Mouse (Mus musculus) CH12F3 (cell line): ENCODE results near the gene Nxpe5.

Experiments used
- in situ Hi-C: fragments of 300-500 bp; cut with MboI; formaldehyde crosslinking; loops from 2 replicates; pipeline ENCODE4 v1.14.3; 2020; ENCODE audit warnings: low sequenced_read_pairs

Gene Nxpe5

GRCm38 (mm10) chr5:138251144-138251543, 25.4 kb downstream of the Nxpe5 start:
- in situ Hi-C loops, result no loop called here

- in situ Hi-C loops, result no loop called here
Observed at GRCm38 (mm10) chr5:138253061-138253460, 27.4 kb downstream of the Nxpe5 start.

GRCm38 (mm10) chr5:138255353-138256093, 29.8 kb downstream of the Nxpe5 start, which contains the start of gene Lamtor4:
Gene Lamtor4 (plus strand): TSS chr5:138255482.
- in situ Hi-C loops, result no loop called here

DNA sequence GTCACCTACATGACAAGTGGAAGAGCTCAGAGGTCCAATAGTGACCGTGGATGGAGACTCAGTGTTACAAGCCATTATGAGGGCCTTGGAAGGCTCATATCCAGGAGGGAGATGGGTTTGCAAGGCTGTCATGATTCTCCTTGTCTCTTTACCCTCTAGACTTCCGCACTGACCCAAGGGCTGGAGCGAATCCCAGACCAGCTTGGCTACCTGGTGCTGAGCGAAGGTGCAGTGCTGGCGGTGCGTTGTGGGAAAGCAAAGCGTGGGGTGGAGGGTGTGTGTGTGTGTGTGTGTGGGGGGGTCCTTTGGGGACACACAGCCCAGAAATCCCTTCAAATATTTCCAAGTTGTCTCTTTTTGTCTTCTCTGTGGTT, 30.4 kb downstream of the Nxpe5 start:
- in situ Hi-C loops, result no loop called here

DNA sequence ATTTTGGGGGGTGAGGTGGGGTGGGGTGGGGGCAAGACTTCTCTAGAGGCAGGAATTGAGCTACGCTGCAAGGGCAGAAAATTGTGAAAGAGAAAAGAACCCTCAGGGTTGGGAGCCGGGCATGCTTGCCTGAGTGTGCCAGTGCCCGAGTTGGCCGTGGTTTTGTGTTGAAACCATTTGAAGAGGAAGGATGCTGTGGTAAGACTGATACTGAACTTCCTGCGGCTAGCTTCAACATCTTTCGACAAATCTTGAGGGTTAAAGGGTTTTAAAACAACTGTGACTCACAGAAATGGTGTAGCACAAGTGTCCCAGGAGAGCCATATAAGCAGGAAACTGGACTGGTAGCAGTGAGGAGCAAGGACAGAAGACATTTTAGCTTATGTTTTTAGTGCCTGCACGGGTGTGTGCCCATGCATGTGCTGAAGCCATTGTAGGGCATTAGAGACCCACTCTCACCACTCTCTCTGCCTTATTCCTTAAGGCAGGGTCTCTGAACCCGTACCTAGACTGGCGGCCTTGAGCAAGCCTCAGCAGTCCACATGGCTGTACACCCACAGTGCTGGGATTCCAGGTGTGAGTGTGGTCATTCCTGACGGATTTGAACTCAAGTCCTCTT, 31.4 kb downstream of the Nxpe5 start:
- in situ Hi-C loops, result no loop called here

DNA sequence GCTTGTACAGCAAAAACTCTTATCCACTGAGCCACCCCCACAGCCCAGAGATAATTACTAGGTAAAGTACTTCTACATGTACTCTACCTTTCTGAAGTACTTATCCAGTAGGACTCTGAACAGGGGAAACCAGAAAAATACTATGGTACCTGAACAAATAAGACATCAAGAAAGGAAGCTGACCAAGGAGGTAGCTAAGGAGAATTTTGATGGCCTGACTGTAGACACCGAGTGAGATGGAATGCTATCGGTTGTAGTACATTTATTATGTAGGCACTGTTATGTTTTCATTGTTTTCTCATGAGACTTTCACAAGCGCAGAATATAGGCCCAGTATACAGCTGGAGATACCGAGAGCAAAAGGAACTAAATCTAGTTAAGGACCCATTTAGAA, 31.9 kb downstream of the Nxpe5 start:
- in situ Hi-C loops, result no loop called here

DNA sequence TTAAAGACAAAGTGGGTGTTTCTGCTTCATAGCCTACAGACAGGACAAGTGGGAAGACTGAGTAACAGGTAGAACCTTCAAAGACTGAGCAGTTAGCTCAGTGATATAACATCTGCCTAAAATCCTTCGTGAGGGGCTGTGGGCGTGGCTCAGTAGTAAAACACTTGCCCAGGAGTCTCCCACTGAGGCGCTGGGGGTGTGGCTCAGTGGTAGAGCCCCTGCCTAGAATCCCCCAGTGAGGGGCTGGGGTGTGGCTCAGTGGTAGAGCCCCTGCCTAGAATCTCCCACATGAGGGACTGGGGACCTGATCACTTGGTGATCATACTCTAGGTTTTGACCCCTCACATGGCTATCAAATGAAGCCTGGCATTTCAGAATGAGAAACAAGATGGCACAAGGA, 32.4 kb downstream of the Nxpe5 start:
- in situ Hi-C loops, result no loop called here

GRCm38 (mm10) chr5:138258542-138258941, 32.8 kb downstream of the Nxpe5 start:
- in situ Hi-C loops, result no loop called here

DNA sequence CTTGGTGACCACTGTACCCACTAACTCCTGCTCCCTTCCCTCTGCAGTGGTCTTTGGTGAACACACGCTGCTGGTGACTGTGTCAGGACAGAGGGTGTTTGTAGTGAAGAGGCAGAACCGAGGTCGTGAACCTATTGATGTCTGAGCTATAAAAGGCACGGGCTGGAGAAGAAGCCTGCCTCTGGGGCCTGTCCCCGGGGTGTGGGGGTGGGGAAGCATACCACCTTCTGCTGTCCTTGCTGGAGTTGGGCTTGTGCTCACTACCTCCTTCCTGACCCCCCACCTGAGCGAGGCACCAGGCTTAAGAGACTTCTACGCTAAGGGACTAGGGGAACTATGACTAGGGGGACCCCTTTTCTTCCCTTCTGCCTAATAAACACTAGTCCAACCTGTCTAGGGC, 33.3 kb downstream of the Nxpe5 start:
- in situ Hi-C loops, result no loop called here

GRCm38 (mm10) chr5:138260051-138260450, 34.4 kb downstream of the Nxpe5 start:
- in situ Hi-C loops, result no loop called here

- in situ Hi-C loops, result no loop called here
Observed at GRCm38 (mm10) chr5:138260834-138261233, 35.1 kb downstream of the Nxpe5 start.

GRCm38 (mm10) chr5:138262001-138262400, 36.3 kb downstream of the Nxpe5 start:
- in situ Hi-C loops, result no loop called here

- in situ Hi-C loops, result no loop called here
Observed at GRCm38 (mm10) chr5:138262582-138263240, 37.0 kb downstream of the Nxpe5 start.

GRCm38 (mm10) chr5:138263260-138264206, 37.8 kb downstream of the Nxpe5 start, which contains the start of gene BC037034:
Gene BC037034 (minus strand): TSS chr5:138264033.
- in situ Hi-C loops, result no loop called here

- in situ Hi-C loops, result no loop called here
Observed at GRCm38 (mm10) chr5:138264207-138264578, 38.5 kb downstream of the Nxpe5 start.

DNA sequence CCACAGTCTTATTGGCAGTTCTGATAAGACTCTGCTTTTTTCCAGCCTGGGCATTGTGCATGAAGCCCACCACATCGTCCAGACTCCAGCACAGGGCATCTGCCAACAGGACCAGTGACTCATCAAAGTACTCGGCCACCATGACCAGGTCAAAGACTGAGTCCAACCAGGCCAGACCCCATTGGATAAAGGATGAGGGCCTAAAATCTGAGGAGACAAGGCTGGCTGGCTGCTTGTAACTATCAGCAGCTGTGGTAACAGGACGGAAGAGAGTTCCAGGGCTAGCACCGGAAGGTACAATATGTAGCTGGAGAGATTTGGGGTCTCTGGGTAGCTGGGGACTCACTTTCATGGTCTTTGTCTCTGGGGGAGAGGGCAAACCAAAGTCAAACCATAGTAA, 40.0 kb downstream of the Nxpe5 start:
- in situ Hi-C loops, result no loop called here

GRCm38 (mm10) chr5:138267114-138267513, 41.4 kb downstream of the Nxpe5 start:
- in situ Hi-C loops, result no loop called here

DNA sequence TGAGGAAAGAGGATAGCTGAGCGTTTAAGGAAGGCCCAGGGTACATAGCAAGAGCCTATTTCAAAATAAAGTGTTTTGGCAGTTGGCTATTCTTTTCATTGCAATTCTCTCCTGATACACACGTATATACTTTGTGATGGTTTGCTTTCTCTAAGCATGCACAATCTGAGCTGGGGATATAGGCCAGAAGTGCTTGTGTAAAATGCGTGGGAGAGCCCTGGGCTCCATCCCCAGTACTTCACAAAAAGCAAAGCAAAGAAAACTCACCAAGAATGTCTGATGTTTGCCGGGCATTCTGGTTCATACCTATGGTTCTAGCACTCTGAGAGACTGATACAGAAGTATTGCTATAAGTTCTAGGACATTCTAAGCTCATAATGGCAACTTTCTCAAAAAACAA, 43.3 kb downstream of the Nxpe5 start:
- in situ Hi-C loops, result no loop called here

DNA sequence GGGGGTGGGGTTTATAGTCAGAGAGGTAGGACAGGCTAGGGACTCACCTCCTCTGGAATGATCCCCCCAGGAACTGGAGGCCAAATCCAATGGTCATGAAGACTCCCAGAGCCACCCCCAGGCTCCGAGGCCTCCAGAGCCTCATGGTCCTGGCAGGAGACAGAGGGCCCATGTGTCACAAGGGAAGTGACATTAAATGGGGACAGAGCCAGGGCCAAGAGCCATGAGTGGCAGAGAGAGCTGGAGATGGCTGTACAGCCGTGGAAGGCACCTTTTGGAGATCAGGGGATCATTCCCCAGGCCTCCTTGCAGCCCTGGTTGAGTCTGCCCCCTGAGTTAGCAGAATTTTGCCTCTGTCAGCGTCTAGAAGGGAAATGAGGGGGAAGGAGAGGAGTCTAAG, 45.5 kb downstream of the Nxpe5 start:
- in situ Hi-C loops, result no loop called here

- in situ Hi-C loops, result no loop called here
Observed at GRCm38 (mm10) chr5:138272409-138272923, 46.8 kb downstream of the Nxpe5 start, which contains the start of gene Gal3st4. Gene Gal3st4 (minus strand): TSS chr5:138272840.

DNA sequence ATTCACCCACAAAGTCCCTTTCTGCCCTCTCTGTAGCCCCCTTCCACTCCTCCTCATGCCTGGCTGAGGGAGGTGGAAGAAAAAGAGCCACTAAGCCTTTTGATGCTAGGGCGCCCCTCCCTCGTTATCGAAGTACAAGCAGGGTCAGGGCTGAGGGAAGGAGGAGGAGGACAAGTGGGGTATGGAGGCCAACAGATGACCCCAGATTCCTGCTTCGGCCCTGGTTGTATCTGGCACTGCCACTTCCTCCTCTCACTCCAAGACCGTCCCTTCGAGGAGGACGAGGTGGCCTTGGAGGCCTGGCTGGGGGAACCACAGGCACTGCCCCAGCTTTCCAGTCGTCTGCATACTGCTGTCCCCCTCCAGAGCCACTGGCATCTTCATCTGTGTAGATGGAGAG, 48.5 kb downstream of the Nxpe5 start:
- in situ Hi-C loops, result no loop called here
